Mouse (Mus musculus) ES-E14 (cell line): ENCODE measurements around the gene Csf2rb.

Source experiments
- CHD2 ChIP-seq: IDR thresholded peaks from 2 replicates; pipeline ENCODE4 v1.6.1; 2014; ENCODE audit warnings: mild to moderate bottlenecking, low read depth, low read length, inconsistent platforms
- HCFC1 ChIP-seq: IDR thresholded peaks from 2 replicates; pipeline ENCODE4 v1.6.1; 2012; ENCODE audit warnings: low read length, inconsistent platforms, borderline replicate concordance; ENCODE audit not compliant: insufficient read depth
- MAFK ChIP-seq: IDR thresholded peaks from 2 replicates; pipeline ENCODE4 v1.6.1; 2014; ENCODE audit warnings: mild to moderate bottlenecking, low read depth, low read length, inconsistent platforms; ENCODE audit not compliant: insufficient read depth
- ZC3H11A ChIP-seq: IDR thresholded peaks from 2 replicates; pipeline ENCODE4 v1.6.1; 2012; ENCODE audit warnings: low read depth, mild to moderate bottlenecking, inconsistent platforms, low read length, borderline replicate concordance

DNA sequence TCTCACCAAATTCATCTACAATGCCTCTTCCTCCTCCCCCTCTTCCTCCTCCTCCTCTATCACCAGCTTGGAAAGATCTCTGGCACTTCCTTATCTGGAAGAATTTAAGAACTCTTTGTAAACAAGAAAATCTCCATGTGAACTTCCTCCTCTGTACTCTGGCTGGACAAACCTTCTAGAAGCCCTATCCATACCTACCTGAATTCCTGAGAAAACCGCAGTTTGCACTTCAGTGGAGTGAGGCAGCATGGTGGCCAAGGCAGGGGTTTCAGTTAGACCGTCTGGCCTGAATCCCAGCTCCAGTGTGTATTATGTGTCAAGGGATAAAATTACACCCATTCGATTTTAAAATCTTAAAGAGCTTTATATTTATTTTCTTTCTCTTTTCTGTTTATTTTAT is 47.2 kb downstream of the Csf2rb start:
- TF ChIP-seq HCFC1 (no peak), ZC3H11A (no peak), CHD2 (no peak), MAFK (no peak)
